9 mouse cellular contexts compared by ENCODE assay signal in genomic region chr4:99342521-99342965, GRCm38 (mm10). TPM values are rescaled to one million over a fixed set of nuclear protein-coding genes. Genes with fewer than 3 reads are reported as not detected.
A peak's percentile ranks its signal among the peaks of the same experiment; 100 is the strongest.
DNase-seq lines count a peak whose midpoint lies in the region; ATAC-seq and TF ChIP-seq lines count a peak whose summit lies in the region.
"Had no signal": no experiment of that assay in that cellular context is flagged by ENCODE, and none has a peak within 500 bp of the region (broad histone marks: within the 10 kb centered on the region; RNA-seq: fewer than 3 reads in every experiment).

No protein-coding gene starts in this region.

- DNase-seq in forebrain, embryonic 14.5 days (ENCODE audit: low spot score) = peak; percentile 30
- no peak for DNase-seq in lung, adult 2 months
- no peak for DNase-seq in lung, postnatal 4 days
- DNase-seq in embryo, embryonic 11 days = peak; percentile 59
- peak; percentile 2 for DNase-seq in lung, postnatal 25 days (ENCODE audit: low spot score)
- DNase-seq in gastrocnemius, postnatal 25 days = no peak
- DNase-seq in frontal cortex, postnatal 14 days (ENCODE audit: low spot score in 2 of 2) = no peak

- no peaks in the 10 kb centered on the region for H3K36me3 ChIP-seq in forebrain, embryonic 14.5 days (ENCODE audit: control insufficient read depth, insufficient read depth, low read length)
- no peaks in the 10 kb centered on the region for H3K36me3 ChIP-seq in forebrain, embryonic 12.5 days (replicated peaks)
- H3K36me3 ChIP-seq: heart, embryonic 13.5 days had no signal

- no peaks in the 10 kb centered on the region for H3K27me3 ChIP-seq in forebrain, embryonic 14.5 days (replicated peaks; ENCODE audit: control insufficient read depth, insufficient read depth, low read length)
- H3K27me3 ChIP-seq in forebrain, embryonic 12.5 days = peaks cover 44% of the 10 kb centered on the region

- no peak overlapping the region for H3K27ac ChIP-seq in forebrain, embryonic 14.5 days (ENCODE audit: low read depth, low read length)
- H3K27ac ChIP-seq in forebrain, embryonic 12.5 days = no peak overlapping the region
- H3K27ac ChIP-seq: heart, embryonic 13.5 days had no signal

- no peak overlapping the region for H3K4me3 ChIP-seq in forebrain, embryonic 14.5 days (ENCODE audit: low read depth, low read length)
- H3K4me3 ChIP-seq in forebrain, embryonic 12.5 days (replicated peaks) = no peak overlapping the region
- H3K4me3 ChIP-seq in lung, adult 2 months (replicated peaks; ENCODE audit: extremely low read depth, low read depth, low read length) = no peak overlapping the region
- H3K4me3 ChIP-seq: heart, embryonic 13.5 days had no signal

- H3K4me1 ChIP-seq in forebrain, embryonic 14.5 days (ENCODE audit: control insufficient read depth, insufficient read depth, low read length) = no peaks in the 10 kb centered on the region
- no peaks in the 10 kb centered on the region; the same call in 1 of the 2 replicates for H3K4me1 ChIP-seq in forebrain, embryonic 12.5 days
- H3K4me1 ChIP-seq in lung, adult 2 months (ENCODE audit: control insufficient read depth, insufficient read depth, low read length) = no peaks in the 10 kb centered on the region

- no peaks in the 10 kb centered on the region for H3K9me3 ChIP-seq in forebrain, embryonic 14.5 days (replicated peaks; ENCODE audit: control insufficient read depth, low read length)
- H3K9me3 ChIP-seq in forebrain, embryonic 12.5 days = no peaks in the 10 kb centered on the region
- H3K9me3 ChIP-seq: heart, embryonic 13.5 days had no signal

- H3K4me2 ChIP-seq in forebrain, embryonic 14.5 days (ENCODE audit: low read length) = no peak overlapping the region
- H3K4me2 ChIP-seq in forebrain, embryonic 12.5 days = no peak overlapping the region
- H3K4me2 ChIP-seq: heart, embryonic 13.5 days had no signal

- 59% methylated on average over 4 of the region's 4 CpGs for WGBS in forebrain, embryonic 14.5 days
- 39% methylated on average over 4 of the region's 4 CpGs for WGBS in forebrain, embryonic 12.5 days
- 34% methylated on average over 4 of the region's 4 CpGs for WGBS in lung, adult 2 months

- TF ChIP-seq CTCF in lung, adult 2 months (IDR thresholded peaks at IDR 0.05; ENCODE audit: insufficient read depth, low read length) = peak; percentile 31; the same call in 1 of the 2 replicates

- no peak overlapping the region for H3K9ac ChIP-seq in forebrain, embryonic 14.5 days (ENCODE audit: low read length)
- no peak overlapping the region for H3K9ac ChIP-seq in forebrain, embryonic 12.5 days
- H3K9ac ChIP-seq: heart, embryonic 13.5 days had no signal

- TF ChIP-seq POLR2A in lung, adult 2 months (IDR thresholded peaks at IDR 0.05; ENCODE audit: borderline replicate concordance, extremely low read depth, low read depth, low read length) = no peak

- ATAC-seq in forebrain, embryonic 14.5 days = no peak
- no peak for ATAC-seq in forebrain, embryonic 12.5 days (ENCODE audit: low FRiP score)

RNA-seq across cellular contexts. Expression of gene Gm12689, which starts 46.8 kb away (rescaled TPM):
- polyA plus RNA-seq in forebrain, embryonic 14.5 days (2014; fragmentation: Nextera tagmentation; extraction: Ambion mirVana) = 0.25 and 0.37 TPM in 2 replicates
- 0.14 and 0.55 TPM in 2 replicates for polyA plus RNA-seq in forebrain, embryonic 12.5 days (2016; fragmentation: Nextera tagmentation; extraction: Ambion mirVana)
- polyA plus RNA-seq in lung, adult 2 months (2012; rRNA removed) = 0.19 and 0.26 TPM in 2 replicates
- under 1 TPM in 1 of 2 experiments, not detected in 1; 0.26 TPM for total RNA-seq in gastrocnemius, postnatal 25 days (2021)

Comparison
In these comparisons a context has a peak if more than half of its experiments do, and no peak if none do; other contexts are left out.
1. DNase-seq: peak in forebrain, embryonic 14.5 days (single experiment), embryo, embryonic 11 days (single experiment) and lung, postnatal 25 days (single experiment); none in lung, adult 2 months (single experiment), lung, postnatal 4 days (0 of 2), gastrocnemius, postnatal 25 days (single experiment) and frontal cortex, postnatal 14 days (0 of 2).